Mouse (Mus musculus) colon, adult 2 months (tissue): ENCODE measurements around the gene Ceacam9. TPM values are rescaled to one million over a fixed set of nuclear protein-coding genes. Genes with fewer than 3 reads are reported as not detected.

Experiments
- polyA plus RNA-seq: library from polyadenylated mRNA; depleted of rRNA; stranded (reverse); fragments of >200 nt; gene quantifications from 2 replicates; pipeline ENCODE4 v1.2.3, GENCODE M21; 2012; rRNA removed

Gene Ceacam9
- polyA plus RNA-seq: not detected in 2 replicates

DNA sequence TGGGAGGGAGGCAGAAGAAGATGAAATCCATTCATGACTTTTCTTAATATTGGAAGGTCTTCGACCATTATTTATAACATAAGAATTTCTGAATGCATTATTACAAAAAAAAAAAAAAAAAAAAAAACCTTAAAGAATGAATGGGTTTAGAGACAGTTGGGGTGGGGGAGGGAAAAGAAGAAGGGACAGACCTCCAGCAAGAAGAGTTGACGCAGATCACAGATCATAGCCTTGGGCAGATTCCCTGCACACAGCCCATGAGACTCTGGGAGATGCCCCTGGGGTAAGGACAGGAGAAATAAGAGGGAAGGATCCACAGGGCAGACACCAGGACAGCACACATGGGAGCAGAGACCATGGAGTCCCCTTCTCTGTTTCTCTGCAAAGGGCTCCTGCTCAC, at the start of gene Ceacam9:
Ceacam9 (plus strand) TSS at position 301 of the 400 bp plus-strand sequence.

DNA sequence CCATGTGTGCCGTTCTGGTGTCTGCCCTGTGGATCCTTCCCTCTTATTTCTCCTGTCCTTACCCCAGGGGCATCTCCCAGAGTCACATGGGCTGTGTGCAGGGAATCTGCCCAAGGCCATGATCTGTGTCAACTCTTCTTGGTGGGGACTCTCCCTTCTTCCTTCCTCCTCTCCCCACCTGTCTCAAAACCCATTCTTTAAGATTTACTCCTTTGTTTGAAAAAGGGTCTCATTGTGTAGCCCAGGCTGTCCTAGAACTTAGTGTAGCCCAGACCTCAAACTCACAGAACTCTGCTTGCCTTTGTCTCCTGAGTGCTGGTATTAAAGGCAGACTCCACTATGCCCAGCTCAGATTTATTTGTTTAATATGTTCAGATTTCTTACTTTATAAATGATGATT, 46.1 kb upstream of the Ceacam9 start, which contains the start of gene Ceacam15:
Ceacam15 (minus strand) TSS at position 101 of the 400 bp plus-strand sequence.

GRCm38 (mm10) chr7:16738073-16738696, 16.5 kb downstream of the Ceacam9 start, which contains the start of gene Ap2s1:
Gene Ap2s1 (plus strand): TSS chr7:16738410.

Other genes with a start within 250 kb of the Ceacam9 start
- 0.07 TPM in 1 of 2 replicates, not detected in the other for gene Npas1, start 244.2 kb upstream of the Ceacam9 start, polyA plus RNA-seq
- 19.1 and 19.6 TPM in 2 replicates for gene Arhgap35, start 106.9 kb upstream of the Ceacam9 start, polyA plus RNA-seq
- not detected in 2 replicates for gene Ceacam15, start 46.2 kb upstream of the Ceacam9 start, polyA plus RNA-seq
- gene Ap2s1, start 16.5 kb downstream of the Ceacam9 start, polyA plus RNA-seq: 375 and 448 TPM in 2 replicates
- 192 and 201 TPM in 2 replicates for gene Slc1a5, start 59.4 kb downstream of the Ceacam9 start, polyA plus RNA-seq
- 133 and 140 TPM in 2 replicates for gene Strn4, start 94.0 kb downstream of the Ceacam9 start, polyA plus RNA-seq
- 27.4 and 39.2 TPM in 2 replicates for gene Fkrp, start 94.8 kb downstream of the Ceacam9 start, polyA plus RNA-seq
- gene Prkd2, start 121.0 kb downstream of the Ceacam9 start, polyA plus RNA-seq: 44.3 and 45.8 TPM in 2 replicates
- gene Dact3, start 153.4 kb downstream of the Ceacam9 start, polyA plus RNA-seq: 66.8 and 81.5 TPM in 2 replicates
- gene Gng8, start 169.9 kb downstream of the Ceacam9 start, polyA plus RNA-seq: 4.2 and 8.5 TPM in 2 replicates
- gene Ptgir, start 184.6 kb downstream of the Ceacam9 start, polyA plus RNA-seq: 3.6 and 5.5 TPM in 2 replicates
- 462 and 594 TPM in 2 replicates for gene Calm3, start 202.2 kb downstream of the Ceacam9 start, polyA plus RNA-seq
- 8.9 and 9.2 TPM in 2 replicates for gene Pnmal2, start 222.8 kb downstream of the Ceacam9 start, polyA plus RNA-seq
- gene Pnmal1, start 237.8 kb downstream of the Ceacam9 start, polyA plus RNA-seq: 0.24 and 0.31 TPM in 2 replicates